Mouse (Mus musculus) kidney, embryonic 15.5 days (tissue): ENCODE results near the gene Amotl2. TPM values are rescaled to one million over a fixed set of nuclear protein-coding genes. Genes with fewer than 3 reads are reported as not detected.
A peak's percentile ranks its signal among the peaks of the same experiment; 100 is the strongest.

ENCODE experiments used
- ATAC-seq: fragments of 200-750 bp; cut with Nextera tagmentation; replicated peaks from 2 replicates; pipeline ENCODE4 v1.8.0; 2017; ENCODE audit warnings: moderate TSS enrichment; ENCODE audit not compliant: low FRiP score
- H3K27ac ChIP-seq: fragments of 300-500 bp; sonication (generic); 2 replicates; pipeline ENCODE4 v1.5.1; 2015; ENCODE audit warnings: mild to moderate bottlenecking, inconsistent platforms
- H3K27me3 ChIP-seq: fragments of 300-500 bp; sonication (generic); 2 replicates; pipeline ENCODE4 v1.6.1; 2015; ENCODE audit warnings: inconsistent platforms
- H3K36me3 ChIP-seq: fragments of 300-500 bp; sonication (generic); 2 replicates; pipeline ENCODE4 v1.6.1; 2015; ENCODE audit warnings: inconsistent platforms
- H3K4me1 ChIP-seq: fragments of 300-500 bp; sonication (generic); 2 replicates; pipeline ENCODE4 v1.6.1; 2015; ENCODE audit warnings: inconsistent platforms
- H3K4me2 ChIP-seq: fragments of 300-500 bp; sonication (generic); 2 replicates; pipeline ENCODE4 v1.6.1; 2015; ENCODE audit warnings: moderate library complexity, mild to moderate bottlenecking, inconsistent platforms
- H3K4me3 ChIP-seq: fragments of 300-500 bp; sonication (generic); replicated peaks from 2 replicates; pipeline ENCODE4 v1.5.1; 2015; ENCODE audit warnings: mild to moderate bottlenecking, inconsistent platforms
- H3K9ac ChIP-seq: fragments of 300-500 bp; sonication (generic); 2 replicates; pipeline ENCODE4 v1.6.1; 2015; ENCODE audit warnings: mild to moderate bottlenecking, inconsistent platforms
- H3K9me3 ChIP-seq: fragments of 300-500 bp; sonication (generic); replicated peaks from 2 replicates; pipeline ENCODE4 v1.6.1; 2016; ENCODE audit warnings: inconsistent platforms
- WGBS: fragments of 180-500 bp; shearing (Covaris S2); methylation state at CpG from one replicate; pipeline ENCODE4 v1.1.7; 2015; ENCODE audit warnings: mixed read lengths; 5-methylcytosine and 5-hydroxymethylcytosine counted together
- polyA plus RNA-seq: library from polyadenylated mRNA; unstranded; fragments of >200 nt; fragmentation: Nextera tagmentation; extraction: Ambion mirVana; gene quantifications from 2 replicates; pipeline ENCODE4 v1.2.1, GENCODE M21; 2015

The Amotl2 gene
- polyA plus RNA-seq, 1 experiment from 2014 or later: 45.1 TPM

GRCm38 (mm10) chr9:102701042-102701441 is 15.4 kb upstream of the Amotl2 start:
- Histone ChIP-seq H3K9me3 (no peaks in the 10 kb centered on the region; the same call in 1 of the 2 replicates), H3K27ac (no peak overlapping the region), H3K9ac (no peak overlapping the region), H3K4me1 (no peaks in the 10 kb centered on the region), H3K27me3 (no peaks in the 10 kb centered on the region), H3K4me2 (no peak overlapping the region), H3K4me3 (no peak overlapping the region), H3K36me3 (no peaks in the 10 kb centered on the region)
- ATAC-seq: no peak
- WGBS: 88% methylated on average over 6 of the region's 6 CpGs

GRCm38 (mm10) chr9:102709504-102710135 is 6.9 kb upstream of the Amotl2 start:
- Histone ChIP-seq H3K4me3 (no peak overlapping the region), H3K27ac (no peak overlapping the region), H3K4me1 (peaks cover 26% of the 10 kb centered on the region), H3K36me3 (no peaks in the 10 kb centered on the region), H3K4me2 (no peak overlapping the region), H3K9ac (no peak overlapping the region), H3K27me3 (no peaks in the 10 kb centered on the region), H3K9me3 (no peaks in the 10 kb centered on the region)
- ATAC-seq: no peak
- WGBS: 65% methylated on average over 15 of the region's 15 CpGs

- H3K4me1 ChIP-seq: peaks cover 35% of the 10 kb centered on the region
- no peaks in the 10 kb centered on the region for H3K36me3 ChIP-seq
- WGBS: 71% methylated on average over 5 of the region's 5 CpGs
- no peak for ATAC-seq
- H3K27ac ChIP-seq: no peak overlapping the region
- H3K9ac ChIP-seq: no peak overlapping the region
- H3K27me3 ChIP-seq: no peaks in the 10 kb centered on the region
- H3K9me3 ChIP-seq: no peaks in the 10 kb centered on the region
- H3K4me2 ChIP-seq: no peak overlapping the region
- H3K4me3 ChIP-seq: no peak overlapping the region
These were observed 6.0 kb upstream of the Amotl2 start for GRCm38 (mm10) chr9:102710520-102710919.

- no peaks in the 10 kb centered on the region for H3K36me3 ChIP-seq
- H3K4me3 ChIP-seq: no peak overlapping the region
- H3K4me2 ChIP-seq: no peak overlapping the region
- H3K9ac ChIP-seq: no peak overlapping the region
- no peaks in the 10 kb centered on the region for H3K27me3 ChIP-seq
- 40% methylated on average over 2 of the region's 2 CpGs for whole genome bisulfite sequencing
- H3K4me1 ChIP-seq: peaks cover 53% of the 10 kb centered on the region
- no peaks in the 10 kb centered on the region for H3K9me3 ChIP-seq
- H3K27ac ChIP-seq: no peak overlapping the region
- ATAC-seq: no peak
These were observed 2.7 kb upstream of the Amotl2 start for GRCm38 (mm10) chr9:102713797-102714196.

DNA sequence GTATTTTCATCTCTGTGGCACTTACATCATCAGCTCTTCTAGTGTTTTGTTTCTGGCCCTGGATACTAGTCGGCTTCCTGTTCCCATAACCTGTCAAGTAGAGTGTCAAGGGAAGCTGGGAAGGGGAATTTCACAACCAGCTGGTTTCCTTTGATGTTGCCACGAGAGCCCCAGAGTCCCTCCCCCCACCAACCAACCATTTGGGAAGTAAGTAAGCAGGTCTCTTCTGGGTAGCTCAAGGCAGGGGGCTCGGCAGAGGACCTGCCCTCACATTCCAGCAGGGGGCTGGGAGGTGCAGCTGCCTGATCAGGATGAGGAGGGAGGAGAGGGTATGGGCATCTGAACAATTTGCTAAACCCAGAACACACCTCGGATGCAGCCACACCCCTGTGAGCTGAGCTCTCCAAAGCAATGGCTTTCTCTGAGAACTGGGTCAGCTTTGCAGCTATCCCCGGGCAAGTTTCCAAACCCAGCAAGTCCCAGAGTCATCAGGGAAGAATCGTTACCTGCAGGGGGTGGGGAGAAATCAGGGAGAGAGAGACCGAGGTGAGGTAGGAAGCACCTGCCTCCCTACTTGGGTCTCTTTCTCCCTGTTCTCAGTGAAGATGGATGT is 1.5 kb upstream of the Amotl2 start:
- 5% methylated on average over 7 of the region's 7 CpGs for WGBS
- H3K4me3 ChIP-seq: no peak overlapping the region
- no peaks in the 10 kb centered on the region for H3K9me3 ChIP-seq
- peaks cover 2% of the 10 kb centered on the region for H3K36me3 ChIP-seq
- ATAC-seq: no peak
- H3K27me3 ChIP-seq: no peaks in the 10 kb centered on the region
- H3K9ac ChIP-seq: no peak overlapping the region
- peak overlapping the region; percentile 98 for H3K27ac ChIP-seq
- H3K4me2 ChIP-seq: no peak overlapping the region
- H3K4me1 ChIP-seq: peaks cover 57% of the 10 kb centered on the region

DNA sequence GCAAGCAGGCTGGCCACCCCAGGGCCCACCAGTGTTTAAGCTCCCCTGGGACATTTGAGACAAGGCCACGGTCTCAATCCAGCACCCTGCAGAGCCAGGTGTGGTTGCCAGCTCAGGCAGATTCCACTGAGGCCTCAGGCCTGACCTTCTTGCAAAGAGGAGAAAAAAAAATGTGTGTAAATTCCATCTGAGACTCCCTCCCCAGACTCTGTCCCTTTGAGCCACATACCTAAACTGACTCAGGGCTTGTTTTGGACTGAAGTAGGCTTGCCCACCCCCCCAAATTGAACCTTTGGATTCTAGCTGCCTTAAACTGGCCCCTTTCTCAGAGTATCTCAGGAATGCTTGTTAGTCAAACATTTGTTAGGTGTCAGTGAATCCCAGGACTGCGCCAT is 969 bp upstream of the Amotl2 start:
- ATAC-seq: no peak
- peak overlapping the region; percentile 98 for H3K27ac ChIP-seq
- 54% methylated on average over 2 of the region's 2 CpGs for WGBS
- peaks cover 59% of the 10 kb centered on the region for H3K4me1 ChIP-seq
- no peak overlapping the region for H3K9ac ChIP-seq
- H3K4me3 ChIP-seq: no peak overlapping the region
- no peaks in the 10 kb centered on the region for H3K27me3 ChIP-seq
- no peak overlapping the region for H3K4me2 ChIP-seq
- H3K36me3 ChIP-seq: peaks cover 7% of the 10 kb centered on the region
- H3K9me3 ChIP-seq: no peaks in the 10 kb centered on the region

DNA sequence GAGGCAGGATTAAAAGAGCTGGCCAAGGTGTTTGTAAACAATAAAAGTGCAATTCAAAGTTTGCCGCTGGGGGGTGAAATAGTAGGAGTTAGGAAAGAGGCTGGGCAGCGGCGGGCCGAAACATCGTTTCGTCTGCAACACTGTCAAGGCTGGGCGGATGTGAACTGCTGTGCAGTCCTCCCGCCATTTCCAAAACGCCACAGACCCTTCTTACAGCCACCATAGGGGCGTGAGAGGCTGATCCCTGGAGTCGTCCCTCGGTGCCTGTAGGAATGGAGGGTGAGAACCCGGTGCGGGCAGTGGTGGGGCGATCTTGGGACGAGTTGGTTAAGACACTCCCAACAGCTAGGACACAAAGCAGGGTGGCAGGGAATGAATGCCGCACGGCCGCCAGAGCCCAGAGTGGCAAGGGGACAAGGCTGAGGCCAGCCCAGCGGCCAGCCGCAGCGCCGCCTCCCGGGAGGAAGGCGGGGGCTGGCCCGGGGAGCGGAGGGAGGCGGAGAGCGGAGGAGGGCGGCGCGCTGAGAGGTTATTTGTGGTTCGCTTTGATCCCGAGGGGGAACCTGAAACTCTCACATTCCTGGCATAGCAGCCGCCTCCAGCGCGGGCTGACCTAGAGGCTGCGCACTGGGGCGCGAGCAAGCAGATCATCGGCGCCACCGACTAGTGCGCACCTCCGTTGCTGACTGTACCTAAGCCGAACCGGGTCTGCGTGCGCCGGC is 853 bp downstream of the Amotl2 start:
- 0% methylated on average over 47 of the region's 50 CpGs for WGBS
- Histone ChIP-seq H3K9me3 (no peaks in the 10 kb centered on the region), H3K27me3 (no peaks in the 10 kb centered on the region), H3K4me1 (peaks cover 73% of the 10 kb centered on the region), H3K4me2 (peak overlapping the region; percentile 91), H3K27ac (peak overlapping the region; percentile 98), H3K4me3 (peak overlapping the region; percentile 77), H3K9ac (peak overlapping the region; percentile 88), H3K36me3 (peaks cover 25% of the 10 kb centered on the region)
- peak; percentile 91 for ATAC-seq

GRCm38 (mm10) chr9:102717886-102718643 is 1.6 kb downstream of the Amotl2 start:
- peaks cover 33% of the 10 kb centered on the region for H3K36me3 ChIP-seq
- H3K27ac ChIP-seq: peak overlapping the region; percentile 98
- ATAC-seq: peak; percentile 41
- H3K27me3 ChIP-seq: no peaks in the 10 kb centered on the region
- H3K4me3 ChIP-seq: peak overlapping the region; percentile 77
- H3K4me1 ChIP-seq: peaks cover 80% of the 10 kb centered on the region
- under 1% methylated on average over 52 of the region's 52 CpGs for WGBS
- H3K9ac ChIP-seq: peak overlapping the region; percentile 88
- H3K4me2 ChIP-seq: peak overlapping the region; percentile 91
- no peaks in the 10 kb centered on the region for H3K9me3 ChIP-seq

DNA sequence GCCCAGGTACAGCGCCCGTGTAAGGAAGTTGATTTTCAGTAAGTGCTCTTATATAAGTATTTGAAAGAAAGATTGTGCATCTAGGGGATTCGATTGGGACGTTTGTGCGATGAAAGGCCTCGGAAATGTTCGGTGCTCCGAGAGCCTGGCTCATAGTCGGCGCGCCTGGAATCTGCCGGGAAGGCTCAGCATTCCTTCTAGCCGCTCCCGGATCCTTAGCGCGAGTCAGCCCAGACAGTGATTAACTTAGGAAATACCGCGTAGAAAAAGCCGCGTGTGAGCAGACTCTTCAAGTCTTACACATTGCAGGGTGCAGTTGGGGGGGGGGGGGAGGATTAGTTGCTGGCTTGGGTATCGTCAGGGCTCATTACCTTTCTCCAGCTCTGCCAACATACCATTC is 2.2 kb downstream of the Amotl2 start:
- no peak for ATAC-seq
- WGBS: 0% methylated on average over 21 of the region's 21 CpGs
- Histone ChIP-seq H3K4me1 (peaks cover 84% of the 10 kb centered on the region), H3K27me3 (no peaks in the 10 kb centered on the region), H3K36me3 (peaks cover 39% of the 10 kb centered on the region), H3K4me2 (peak overlapping the region; percentile 91), H3K4me3 (peak overlapping the region; percentile 77), H3K27ac (peak overlapping the region; percentile 98), H3K9me3 (no peaks in the 10 kb centered on the region), H3K9ac (peak overlapping the region; percentile 88)

- H3K9me3 ChIP-seq: no peaks in the 10 kb centered on the region
- no peak for ATAC-seq
- H3K4me3 ChIP-seq: peak overlapping the region; percentile 77
- no peaks in the 10 kb centered on the region for H3K27me3 ChIP-seq
- H3K27ac ChIP-seq: peak overlapping the region; percentile 98
- peaks cover 43% of the 10 kb centered on the region for H3K36me3 ChIP-seq
- H3K4me1 ChIP-seq: peaks cover 84% of the 10 kb centered on the region
- peak overlapping the region; percentile 91 for H3K4me2 ChIP-seq
- WGBS: 6% methylated on average over 4 of the region's 4 CpGs
- peak overlapping the region; percentile 88 for H3K9ac ChIP-seq
These were observed 2.6 kb downstream of the Amotl2 start for GRCm38 (mm10) chr9:102719085-102719484.

GRCm38 (mm10) chr9:102719936-102720566 is 3.6 kb downstream of the Amotl2 start:
- peak overlapping the region; percentile 88 for H3K9ac ChIP-seq
- ATAC-seq: no peak
- H3K4me2 ChIP-seq: peak overlapping the region; percentile 91
- no peaks in the 10 kb centered on the region for H3K9me3 ChIP-seq
- H3K27me3 ChIP-seq: no peaks in the 10 kb centered on the region
- H3K4me3 ChIP-seq: peak overlapping the region; percentile 77
- H3K27ac ChIP-seq: peak overlapping the region; percentile 54; the same call in 1 of the 2 replicates
- 73% methylated on average over 17 of the region's 17 CpGs for WGBS
- H3K36me3 ChIP-seq: peaks cover 53% of the 10 kb centered on the region
- peaks cover 84% of the 10 kb centered on the region for H3K4me1 ChIP-seq
